Comparison of ENCODE assay signal across 14 mouse cellular contexts in the genomic region with DNA sequence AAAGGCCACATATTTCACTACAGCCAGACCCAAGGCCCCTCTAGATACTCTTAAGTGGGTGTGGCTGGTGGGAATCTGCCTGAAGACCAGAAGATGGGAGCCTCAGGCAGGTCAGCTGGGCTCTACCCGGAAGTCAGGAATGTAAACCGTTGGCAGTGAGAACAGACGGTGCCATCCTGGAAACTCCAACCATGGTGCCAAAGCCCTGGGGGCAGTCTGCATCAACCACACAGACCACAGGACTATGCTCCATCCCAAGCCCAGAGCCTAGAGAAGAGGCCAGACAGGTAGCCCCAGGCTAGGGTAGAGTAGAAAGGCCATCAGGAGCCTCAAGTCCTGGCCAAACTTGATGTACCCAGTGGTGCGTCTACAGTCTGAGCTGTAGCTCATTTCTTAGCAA. TPM values are rescaled to one million over a fixed set of nuclear protein-coding genes. Genes with fewer than 3 reads are reported as not detected.
A peak's percentile ranks its signal among the peaks of the same experiment; 100 is the strongest.
DNase-seq lines count a peak whose midpoint lies in the region; ATAC-seq and TF ChIP-seq lines count a peak whose summit lies in the region.
"Had no signal": no experiment of that assay in that cellular context is flagged by ENCODE, and none has a peak within 500 bp of the region (broad histone marks: within the 10 kb centered on the region; RNA-seq: fewer than 3 reads in every experiment).

No protein-coding gene starts in this region.

- no peak overlapping the region for H3K4me2 ChIP-seq in lung, embryonic 14.5 days
- no peak overlapping the region for H3K4me2 ChIP-seq in intestine, embryonic 15.5 days (replicated peaks)
- H3K4me2 ChIP-seq: embryonic facial prominence, embryonic 15.5 days; hindbrain, embryonic 15.5 days had no signal

- 66% methylated on average over 4 of the region's 4 CpGs for WGBS in lung, embryonic 14.5 days
- WGBS in lung, adult 2 months, result 58% methylated on average over 4 of the region's 4 CpGs
- WGBS in intestine, embryonic 15.5 days, result 69% methylated on average over 4 of the region's 4 CpGs
- 80% methylated on average over 3 of the region's 4 CpGs for WGBS in macrophage (ENCODE audit: missing documents)

- ATAC-seq in lung, embryonic 14.5 days (ENCODE audit: insufficient read depth), result no peak
- no peak for ATAC-seq in intestine, embryonic 15.5 days

- H3K9ac ChIP-seq in lung, embryonic 14.5 days, result no peak overlapping the region
- H3K9ac ChIP-seq in intestine, embryonic 15.5 days, result no peak overlapping the region
- H3K9ac ChIP-seq: embryonic facial prominence, embryonic 15.5 days; hindbrain, embryonic 15.5 days had no signal

- intact Hi-C loops in heart, postnatal 25 days (cut with DNase I), result loop anchor here (2.0 kb wide), 1 partner anchor 21 kb away; no protein-coding TSS in a partner anchor
- intact Hi-C loops in left cerebral cortex, postnatal 25 days (cut with DNase I), result no loop called here

- peak; percentile 89 for DNase-seq in heart, adult 11 months
- DNase-seq in heart, postnatal 25 days (ENCODE audit: low spot score), result no peak
- DNase-seq in lung, embryonic 14.5 days, result no peak
- no peak for DNase-seq in lung, adult 2 months
- no peak for DNase-seq in left cerebral cortex, postnatal 25 days (ENCODE audit: low spot score in 2 of 2)
- DNase-seq in gastrocnemius, postnatal 25 days, result no peak
- DNase-seq: adrenal gland, adult 2 months; cerebellum, adult 18-20 months had no signal

- peaks cover 74% of the 10 kb centered on the region for H3K79me2 ChIP-seq in macrophage (ENCODE audit: inconsistent target)

- no peak for TF ChIP-seq POLR2A in lung, adult 2 months (IDR thresholded peaks at IDR 0.05; ENCODE audit: borderline replicate concordance, extremely low read depth, low read depth, low read length)

- H3K36me3 ChIP-seq in lung, embryonic 14.5 days (ENCODE audit: insufficient read depth), result peaks cover 48% of the 10 kb centered on the region
- no peaks in the 10 kb centered on the region for H3K36me3 ChIP-seq in intestine, embryonic 15.5 days
- peaks cover 66% of the 10 kb centered on the region for H3K36me3 ChIP-seq in macrophage (ENCODE audit: inconsistent target)

- H3K27me3 ChIP-seq in lung, embryonic 14.5 days (ENCODE audit: insufficient read depth, low read length), result no peaks in the 10 kb centered on the region
- H3K27me3 ChIP-seq in intestine, embryonic 15.5 days (replicated peaks), result no peaks in the 10 kb centered on the region
- H3K27me3 ChIP-seq: embryonic facial prominence, embryonic 15.5 days; hindbrain, embryonic 15.5 days had no signal

- peak overlapping the region; percentile 83 for H3K27ac ChIP-seq in lung, embryonic 14.5 days (ENCODE audit: low read depth)
- H3K27ac ChIP-seq in intestine, embryonic 15.5 days, result peak overlapping the region; percentile 88
- H3K27ac ChIP-seq in macrophage, result 0 out of 2 replicates have a peak overlapping the region, but pooled peaks have one; percentile 100
- H3K27ac ChIP-seq: hindbrain, embryonic 15.5 days had no signal

- no peaks in the 10 kb centered on the region for H3K9me3 ChIP-seq in lung, embryonic 14.5 days (ENCODE audit: low read depth, low read length)
- no peaks in the 10 kb centered on the region for H3K9me3 ChIP-seq in intestine, embryonic 15.5 days
- H3K9me3 ChIP-seq: embryonic facial prominence, embryonic 15.5 days; hindbrain, embryonic 15.5 days had no signal

- no peak for TF ChIP-seq CTCF in lung, embryonic 14.5 days (IDR thresholded peaks at IDR 0.05; ENCODE audit: low read depth)
- no peak for TF ChIP-seq CTCF in lung, adult 2 months (IDR thresholded peaks at IDR 0.05; ENCODE audit: insufficient read depth, low read length)

- no peak overlapping the region for H3K4me3 ChIP-seq in lung, embryonic 14.5 days (ENCODE audit: low read depth, low read length)
- H3K4me3 ChIP-seq in lung, adult 2 months (replicated peaks; ENCODE audit: extremely low read depth, low read depth, low read length), result no peak overlapping the region
- H3K4me3 ChIP-seq in intestine, embryonic 15.5 days (replicated peaks), result no peak overlapping the region
- H3K4me3 ChIP-seq in macrophage (ENCODE audit: inconsistent target), result no peak overlapping the region
- H3K4me3 ChIP-seq: embryonic facial prominence, embryonic 15.5 days; hindbrain, embryonic 15.5 days; myocyte had no signal

- H3K4me1 ChIP-seq in lung, embryonic 14.5 days (ENCODE audit: insufficient read depth), result peaks cover 26% of the 10 kb centered on the region
- H3K4me1 ChIP-seq in lung, adult 2 months (ENCODE audit: control insufficient read depth, insufficient read depth, low read length), result peaks cover 6% of the 10 kb centered on the region
- peaks cover 24% of the 10 kb centered on the region for H3K4me1 ChIP-seq in intestine, embryonic 15.5 days (replicated peaks)

RNA-seq across cellular contexts. Expression of gene Plekho2, which starts 24.2 kb away (rescaled TPM):
- 10 to 100 TPM; 12.9 to 13.2 TPM for total RNA-seq in heart, postnatal 25 days (2021)
- 20.9 and 21.8 TPM in 2 replicates for polyA plus RNA-seq in lung, embryonic 14.5 days (2014; fragmentation: Nextera tagmentation; extraction: Ambion mirVana)
- polyA plus RNA-seq in lung, adult 2 months (2012; rRNA removed), result 31.6 and 36.7 TPM in 2 replicates
- 11.0 and 11.2 TPM in 2 replicates for polyA plus RNA-seq in intestine, embryonic 15.5 days (2015; fragmentation: Nextera tagmentation; extraction: Ambion mirVana)
- 1,000 to 10,000 TPM in 1 of 26 experiments, 100 to 1,000 TPM in 25; 183 to 1,124 (median 419) TPM for total RNA-seq in macrophage (2018; cell fraction: chromatin; rRNA removed)
- total RNA-seq in macrophage (2018; cell fraction: cytosol; rRNA removed), result 100 to 1,000 TPM; 261 to 438 (median 317) TPM
- 1,000 to 10,000 TPM in 2 of 26 experiments, 100 to 1,000 TPM in 24; 284 to 1,133 (median 407) TPM for total RNA-seq in macrophage (2018; cell fraction: nucleus; rRNA removed)
- polyA plus RNA-seq in macrophage (2018), result 195 to 316 TPM (median 234 TPM) in 3 replicates
- 10 to 100 TPM; 13.3 to 17.0 TPM for total RNA-seq in left cerebral cortex, postnatal 25 days (2021)
- total RNA-seq in gastrocnemius, postnatal 25 days (2021), result 1 to 10 TPM; 4.7 to 6.3 TPM

RNA-seq across cellular contexts. Expression of gene Pif1, which starts 31.3 kb away (rescaled TPM):
- not detected for total RNA-seq in heart, postnatal 25 days (2021)
- 16.1 and 18.4 TPM in 2 replicates for polyA plus RNA-seq in lung, embryonic 14.5 days (2014; fragmentation: Nextera tagmentation; extraction: Ambion mirVana)
- polyA plus RNA-seq in lung, adult 2 months (2012; rRNA removed), result 0.36 and 1.0 TPM in 2 replicates
- polyA plus RNA-seq in intestine, embryonic 15.5 days (2015; fragmentation: Nextera tagmentation; extraction: Ambion mirVana), result 9.1 and 9.6 TPM in 2 replicates
- 1 to 10 TPM in 14 of 26 experiments, under 1 TPM in 3, not detected in 9; 0.42 to 7.2 (median 1.2) TPM for total RNA-seq in macrophage (2018; cell fraction: chromatin; rRNA removed)
- total RNA-seq in macrophage (2018; cell fraction: cytosol; rRNA removed), result 1 to 10 TPM in 1 of 26 experiments, under 1 TPM in 19, not detected in 6; 0.03 to 1.3 (median 0.27) TPM
- 1 to 10 TPM in 5 of 26 experiments, under 1 TPM in 17, not detected in 4; 0.12 to 3.1 (median 0.45) TPM for total RNA-seq in macrophage (2018; cell fraction: nucleus; rRNA removed)
- polyA plus RNA-seq in macrophage (2018), result 0.51 to 0.53 TPM in 2 of 3 replicates, not detected in the other
- total RNA-seq in left cerebral cortex, postnatal 25 days (2021), result under 1 TPM; 0.27 to 0.46 TPM
- not detected for total RNA-seq in gastrocnemius, postnatal 25 days (2021)

RNA-seq across cellular contexts. Expression of gene Ankdd1a, which starts 35.6 kb away (rescaled TPM):
- total RNA-seq in heart, postnatal 25 days (2021), result not detected
- polyA plus RNA-seq in lung, embryonic 14.5 days (2014; fragmentation: Nextera tagmentation; extraction: Ambion mirVana), result 0.12 TPM in 1 of 2 replicates, not detected in the other
- 0.17 and 0.59 TPM in 2 replicates for polyA plus RNA-seq in lung, adult 2 months (2012; rRNA removed)
- not detected in 2 replicates for polyA plus RNA-seq in intestine, embryonic 15.5 days (2015; fragmentation: Nextera tagmentation; extraction: Ambion mirVana)
- 10 to 100 TPM in 10 of 26 experiments, 1 to 10 TPM in 16; 2.1 to 25.4 (median 7.0) TPM for total RNA-seq in macrophage (2018; cell fraction: chromatin; rRNA removed)
- under 1 TPM in 16 of 26 experiments, not detected in 10; 0.07 to 0.44 (median 0.15) TPM for total RNA-seq in macrophage (2018; cell fraction: cytosol; rRNA removed)
- 10 to 100 TPM in 2 of 26 experiments, 1 to 10 TPM in 21, under 1 TPM in 3; 0.52 to 18.4 (median 2.1) TPM for total RNA-seq in macrophage (2018; cell fraction: nucleus; rRNA removed)
- 0.13 TPM in 1 of 3 replicates, not detected in the others for polyA plus RNA-seq in macrophage (2018)
- 1 to 10 TPM; 2.8 to 3.7 TPM for total RNA-seq in left cerebral cortex, postnatal 25 days (2021)
- total RNA-seq in gastrocnemius, postnatal 25 days (2021), result not detected
- total RNA-seq: megakaryocyte progenitor cell, adult 5-6 weeks had no signal
